Mouse (Mus musculus): ENCODE measurements at regions not wholly inside any gene's neighbourhood (a gene's known extent, or its start where the extent isn't known, plus 50 kb on each side); places are given as distances from the start of the nearest gene placed in this dataset.

DNA sequence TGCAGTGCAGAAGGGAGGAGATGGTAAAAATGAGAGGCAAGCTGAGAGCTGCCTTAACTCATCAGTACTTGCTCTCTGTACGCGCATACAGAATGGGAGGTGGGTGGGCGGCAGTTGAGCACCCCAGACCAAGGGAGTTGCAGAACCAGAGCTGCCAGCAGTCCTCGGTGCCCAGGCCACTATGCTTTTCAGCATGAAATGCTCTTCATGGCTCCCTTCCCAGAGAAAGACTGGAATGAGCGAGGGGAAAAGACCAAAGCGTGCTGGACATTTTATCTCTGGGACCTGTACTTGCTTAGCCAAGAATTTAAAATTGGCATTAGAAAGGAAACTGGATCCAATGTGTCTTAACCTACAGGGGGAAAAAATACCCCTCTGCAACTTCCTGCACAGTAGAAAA is 387.1 kb downstream of the Adgrl2 start:
- Histone ChIP-seq H3K4me1 (no peaks in the 10 kb centered on the region), H3K27me3 (replicated peaks) (no peaks in the 10 kb centered on the region), H3K27ac (no peak overlapping the region), H3K9me3 (no peaks in the 10 kb centered on the region), H3K9ac (no peak overlapping the region), H3K4me3 (no peak overlapping the region), H3K36me3 (no peaks in the 10 kb centered on the region), H3K4me2 (replicated peaks) (no peak overlapping the region)
- WGBS = 95% methylated on average over 6 of the region's 6 CpGs
- no peak for ATAC-seq (ENCODE audit: low FRiP score, low read depth)

DNA sequence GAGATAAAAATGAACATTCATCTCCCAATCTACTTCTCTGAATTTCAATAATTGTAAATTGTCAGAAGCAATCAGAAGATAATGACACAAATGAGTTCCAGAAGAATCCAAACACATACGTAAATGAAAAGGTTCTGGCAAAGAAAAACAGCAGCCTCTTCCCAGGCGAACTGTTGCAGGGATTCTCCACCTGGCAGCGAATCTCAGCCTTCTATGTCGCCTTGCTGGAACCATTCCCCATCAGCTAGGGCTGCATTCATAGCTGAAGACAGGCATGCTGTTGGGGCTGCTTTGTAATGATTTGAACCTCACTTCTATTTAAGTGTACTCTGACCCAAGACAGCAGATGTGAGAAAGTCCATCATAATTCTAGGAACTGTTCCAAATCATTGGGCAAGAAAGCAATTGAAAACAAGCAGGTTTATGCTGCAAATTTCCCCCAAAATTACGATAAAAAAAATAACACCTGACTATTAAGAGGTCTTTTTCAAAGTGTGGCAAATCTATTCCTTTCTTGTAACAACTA is 387.6 kb downstream of the Adgrl2 start:
- Histone ChIP-seq H3K4me1 (no peaks in the 10 kb centered on the region), H3K4me3 (no peak overlapping the region), H3K27me3 (replicated peaks) (no peaks in the 10 kb centered on the region), H3K4me2 (replicated peaks) (no peak overlapping the region), H3K9ac (no peak overlapping the region), H3K9me3 (no peaks in the 10 kb centered on the region), H3K36me3 (no peaks in the 10 kb centered on the region), H3K27ac (no peak overlapping the region)
- no peak for ATAC-seq (ENCODE audit: low FRiP score, low read depth)
- WGBS = 85% methylated on average over 5 of the region's 5 CpGs

DNA sequence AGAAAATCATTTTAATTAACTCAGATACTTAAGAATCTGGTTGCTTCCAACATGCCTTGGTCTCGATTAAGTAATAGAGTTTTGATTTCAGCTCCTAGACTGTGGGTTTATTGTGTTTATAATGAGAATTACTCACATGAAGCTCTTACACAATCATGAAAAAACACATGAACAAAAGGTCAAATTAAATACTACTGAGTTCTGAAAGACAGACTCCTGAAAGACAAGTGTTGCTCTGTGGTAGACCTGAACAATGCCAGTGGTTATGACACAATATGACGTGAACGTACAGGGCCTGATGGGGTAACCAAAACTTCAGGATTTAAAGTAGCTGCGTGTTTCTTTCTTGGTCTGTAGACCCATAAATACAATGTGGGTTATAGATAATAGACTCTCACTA is 394.8 kb downstream of the Adgrl2 start:
- Histone ChIP-seq H3K4me2 (replicated peaks) (no peak overlapping the region), H3K27ac (no peak overlapping the region), H3K4me3 (no peak overlapping the region), H3K36me3 (no peaks in the 10 kb centered on the region), H3K4me1 (no peaks in the 10 kb centered on the region), H3K9ac (no peak overlapping the region), H3K27me3 (replicated peaks) (no peaks in the 10 kb centered on the region), H3K9me3 (no peaks in the 10 kb centered on the region)
- no peak for ATAC-seq (ENCODE audit: low FRiP score, low read depth)
- WGBS = 92% methylated on average over 4 of the region's 4 CpGs

DNA sequence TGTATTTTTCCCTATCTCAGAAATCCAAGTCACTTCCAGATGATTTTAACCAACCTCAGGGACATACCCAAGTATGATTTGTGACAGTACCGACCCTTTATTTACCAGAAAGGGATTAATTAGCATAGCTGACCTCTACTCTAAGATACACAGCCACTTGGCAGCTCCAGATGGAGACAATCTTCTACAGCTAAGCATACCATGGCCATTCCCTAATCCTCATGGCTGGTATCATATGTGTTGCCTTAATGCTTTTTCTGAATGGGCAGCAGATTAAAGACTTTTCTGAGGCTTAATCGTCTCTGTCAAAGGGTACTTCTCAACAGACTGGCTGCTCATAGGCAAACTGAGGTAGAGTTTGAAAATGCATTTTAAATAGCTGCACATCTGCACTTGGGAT is 400.8 kb downstream of the Adgrl2 start:
- Histone ChIP-seq H3K9ac (no peak overlapping the region), H3K4me2 (replicated peaks) (no peak overlapping the region), H3K36me3 (no peaks in the 10 kb centered on the region), H3K4me1 (no peaks in the 10 kb centered on the region), H3K27me3 (replicated peaks) (no peaks in the 10 kb centered on the region), H3K27ac (no peak overlapping the region), H3K9me3 (no peaks in the 10 kb centered on the region), H3K4me3 (no peak overlapping the region)
- 77% methylated on average over 2 of the region's 2 CpGs for WGBS
- no peak for ATAC-seq (ENCODE audit: low FRiP score, low read depth)

DNA sequence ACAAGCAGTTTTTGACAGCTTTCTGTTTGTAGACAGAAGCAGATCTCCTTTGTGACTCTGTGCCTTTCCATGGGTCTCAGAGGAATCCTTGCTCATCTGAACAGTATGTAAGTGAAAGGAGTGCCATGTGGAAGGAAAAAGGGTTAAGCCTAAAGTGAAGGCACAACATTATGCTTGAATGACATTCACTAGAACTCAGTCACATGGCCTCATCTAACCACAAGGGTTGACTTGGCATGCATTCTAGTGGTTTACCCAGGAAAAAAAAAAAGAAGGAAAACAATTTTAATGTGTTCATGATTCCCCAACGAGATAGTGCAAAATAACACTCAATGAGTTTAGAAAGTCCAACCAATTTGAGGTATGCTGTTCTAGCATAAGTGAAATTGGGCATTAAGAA is 414.6 kb downstream of the Adgrl2 start:
- no peak for ATAC-seq (ENCODE audit: low FRiP score, low read depth)
- no peaks in the 10 kb centered on the region for H3K36me3 ChIP-seq
- no peaks in the 10 kb centered on the region for H3K9me3 ChIP-seq
- no peak overlapping the region for H3K4me2 ChIP-seq (replicated peaks)
- H3K27me3 ChIP-seq (replicated peaks) = no peaks in the 10 kb centered on the region
- 82% methylated on average over 1 of the region's 1 CpGs for WGBS
- no peaks in the 10 kb centered on the region for H3K4me1 ChIP-seq
- H3K27ac ChIP-seq = no peak overlapping the region
- no peak overlapping the region for H3K4me3 ChIP-seq
- no peak overlapping the region for H3K9ac ChIP-seq

DNA sequence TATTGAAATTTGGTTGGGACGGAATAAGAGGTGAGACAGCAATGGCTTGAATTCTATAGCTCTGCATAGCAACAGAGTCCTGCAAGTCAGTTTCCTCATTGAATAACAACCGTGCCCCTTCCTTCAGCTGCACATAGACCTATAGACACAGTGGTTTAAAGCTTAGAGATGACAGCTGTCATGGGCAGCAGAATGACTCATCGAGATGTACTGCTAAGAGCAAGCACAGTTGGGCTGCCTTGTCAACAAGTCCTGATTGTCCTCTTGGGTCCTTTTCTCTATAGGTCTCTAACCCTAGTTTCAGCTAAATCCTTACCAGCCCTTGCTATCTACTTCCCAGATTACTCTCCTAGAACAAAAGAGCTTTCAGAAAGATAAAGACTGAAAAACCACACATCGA is 417.9 kb downstream of the Adgrl2 start:
- no peak for ATAC-seq (ENCODE audit: low FRiP score, low read depth)
- Histone ChIP-seq H3K4me1 (no peaks in the 10 kb centered on the region), H3K36me3 (no peaks in the 10 kb centered on the region), H3K27me3 (replicated peaks) (no peaks in the 10 kb centered on the region), H3K9me3 (no peaks in the 10 kb centered on the region), H3K9ac (no peak overlapping the region), H3K4me3 (no peak overlapping the region), H3K4me2 (replicated peaks) (no peak overlapping the region), H3K27ac (no peak overlapping the region)
- 89% methylated on average over 4 of the region's 4 CpGs for WGBS

DNA sequence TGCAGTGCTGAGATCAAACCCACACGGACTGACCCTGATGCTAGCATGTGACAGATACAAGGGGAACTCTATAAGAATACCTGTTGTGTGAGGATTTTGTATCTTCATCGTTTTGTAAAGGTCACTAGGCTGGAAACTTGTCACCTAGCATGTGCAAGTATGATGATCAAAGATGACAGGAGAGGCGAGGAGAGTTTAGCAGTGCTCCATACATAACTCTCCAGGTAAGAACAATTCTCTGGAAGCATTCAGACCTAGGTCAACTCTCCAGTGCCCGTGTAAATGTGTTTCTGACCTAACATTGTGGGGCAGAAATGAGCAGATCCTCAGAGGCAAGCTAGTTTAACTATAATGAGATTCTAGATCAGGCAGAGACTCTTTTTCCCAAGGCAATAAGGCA is 425.6 kb downstream of the Adgrl2 start:
- no peak overlapping the region for H3K4me2 ChIP-seq (replicated peaks)
- H3K36me3 ChIP-seq = no peaks in the 10 kb centered on the region
- ATAC-seq (ENCODE audit: low FRiP score, low read depth) = no peak
- H3K9ac ChIP-seq = no peak overlapping the region
- H3K27ac ChIP-seq = no peak overlapping the region
- no peak overlapping the region for H3K4me3 ChIP-seq
- H3K27me3 ChIP-seq (replicated peaks) = no peaks in the 10 kb centered on the region
- H3K4me1 ChIP-seq = no peaks in the 10 kb centered on the region
- H3K9me3 ChIP-seq = no peaks in the 10 kb centered on the region
- 87% methylated on average over 4 of the region's 4 CpGs for WGBS

DNA sequence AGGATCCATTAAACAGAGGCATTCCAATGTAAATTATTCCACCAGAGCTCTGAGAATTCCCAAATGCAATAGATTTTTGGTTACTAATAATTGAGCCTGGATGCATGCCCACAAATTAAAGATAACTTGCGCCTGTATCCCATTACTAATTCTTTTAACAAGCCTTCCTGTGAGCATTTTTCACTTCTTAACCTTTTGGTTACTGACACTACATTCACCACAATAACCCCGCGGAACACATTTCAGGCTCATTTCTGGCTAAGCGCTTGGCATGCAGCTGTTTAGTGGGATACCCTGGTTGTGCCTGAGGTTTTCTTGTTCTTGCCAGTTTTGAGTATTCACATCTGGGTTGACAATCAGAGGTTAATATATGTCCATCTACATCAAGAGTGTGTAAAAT is 429.1 kb downstream of the Adgrl2 start:
- no peaks in the 10 kb centered on the region for H3K4me1 ChIP-seq
- H3K4me3 ChIP-seq = no peak overlapping the region
- no peak for ATAC-seq (ENCODE audit: low FRiP score, low read depth)
- H3K36me3 ChIP-seq = no peaks in the 10 kb centered on the region
- no peak overlapping the region for H3K4me2 ChIP-seq (replicated peaks)
- no peak overlapping the region for H3K27ac ChIP-seq
- WGBS = 93% methylated on average over 4 of the region's 4 CpGs
- no peaks in the 10 kb centered on the region for H3K9me3 ChIP-seq
- no peak overlapping the region for H3K9ac ChIP-seq
- no peaks in the 10 kb centered on the region for H3K27me3 ChIP-seq (replicated peaks)

DNA sequence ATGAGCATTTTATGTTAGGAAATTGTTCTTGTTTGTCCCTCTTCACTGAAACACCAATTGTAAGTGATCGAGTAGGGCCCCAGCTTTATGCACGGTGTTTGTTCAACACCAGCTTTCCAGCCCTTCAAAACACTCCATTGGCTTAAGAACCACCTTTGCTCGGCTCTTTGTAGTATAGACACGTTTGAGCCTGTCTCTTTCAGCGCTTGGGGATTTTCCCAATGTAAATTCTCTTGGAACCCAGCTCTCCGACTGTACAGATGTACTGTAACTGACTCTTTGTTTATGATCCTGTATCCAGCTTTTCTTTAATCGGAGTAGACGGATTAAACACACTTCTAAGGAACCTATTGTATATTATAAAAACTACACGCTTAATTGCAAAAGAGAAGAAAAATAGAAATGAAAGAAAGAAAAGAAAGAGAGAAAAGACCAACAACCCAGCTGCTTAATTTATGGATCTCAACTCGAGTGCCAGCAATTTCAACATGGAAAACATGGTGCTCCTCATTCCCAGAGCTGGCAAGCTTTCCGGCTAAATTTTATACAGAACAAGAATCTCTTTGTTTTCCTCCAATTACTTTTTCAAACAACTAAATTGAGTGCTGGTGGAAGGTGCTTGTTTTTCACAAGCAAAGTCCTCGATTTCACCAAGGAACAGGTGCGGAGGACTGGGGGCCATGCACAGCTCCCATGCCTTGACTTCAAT is 430.4 kb downstream of the Adgrl2 start:
- Histone ChIP-seq H3K4me3 (no peak overlapping the region), H3K36me3 (no peaks in the 10 kb centered on the region), H3K4me1 (no peaks in the 10 kb centered on the region), H3K4me2 (replicated peaks) (no peak overlapping the region), H3K27me3 (replicated peaks) (no peaks in the 10 kb centered on the region), H3K9me3 (no peaks in the 10 kb centered on the region), H3K27ac (no peak overlapping the region), H3K9ac (no peak overlapping the region)
- 85% methylated on average over 13 of the region's 13 CpGs for WGBS
- no peak for ATAC-seq (ENCODE audit: low FRiP score, low read depth)

DNA sequence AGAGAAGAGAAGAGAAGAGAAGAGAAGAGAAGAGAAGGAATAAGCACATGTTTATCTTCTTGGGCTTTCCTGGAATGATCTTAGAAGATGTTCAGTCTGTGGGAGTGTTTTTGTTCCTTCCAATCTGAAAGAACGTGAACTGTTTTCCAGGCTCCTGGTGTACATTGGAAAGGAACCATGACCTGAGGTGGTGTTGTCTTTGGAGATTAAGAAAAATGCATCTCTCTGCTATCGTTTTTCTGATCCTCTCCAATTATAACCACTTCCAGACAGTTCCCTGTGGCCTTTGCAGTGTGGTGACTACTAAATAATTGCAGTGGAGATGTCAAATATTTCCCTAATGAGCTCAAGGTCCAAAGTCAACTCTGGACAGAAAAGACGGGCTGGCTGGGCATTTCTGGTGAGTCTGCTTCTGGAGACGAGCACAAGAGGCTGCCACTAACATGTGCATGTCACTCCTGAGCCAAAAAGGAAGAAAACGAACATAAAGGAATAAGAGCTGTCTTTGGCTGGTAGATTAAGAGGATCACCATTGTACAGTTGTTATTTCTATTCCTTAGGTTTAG is 431.7 kb downstream of the Adgrl2 start:
- H3K27ac ChIP-seq = no peak overlapping the region
- no peak overlapping the region for H3K9ac ChIP-seq
- H3K4me3 ChIP-seq = no peak overlapping the region
- WGBS = 71% methylated on average over 5 of the region's 5 CpGs
- H3K36me3 ChIP-seq = no peaks in the 10 kb centered on the region
- H3K4me2 ChIP-seq (replicated peaks) = no peak overlapping the region
- H3K27me3 ChIP-seq (replicated peaks) = no peaks in the 10 kb centered on the region
- no peaks in the 10 kb centered on the region for H3K9me3 ChIP-seq
- no peak for ATAC-seq (ENCODE audit: low FRiP score, low read depth)
- no peaks in the 10 kb centered on the region for H3K4me1 ChIP-seq

DNA sequence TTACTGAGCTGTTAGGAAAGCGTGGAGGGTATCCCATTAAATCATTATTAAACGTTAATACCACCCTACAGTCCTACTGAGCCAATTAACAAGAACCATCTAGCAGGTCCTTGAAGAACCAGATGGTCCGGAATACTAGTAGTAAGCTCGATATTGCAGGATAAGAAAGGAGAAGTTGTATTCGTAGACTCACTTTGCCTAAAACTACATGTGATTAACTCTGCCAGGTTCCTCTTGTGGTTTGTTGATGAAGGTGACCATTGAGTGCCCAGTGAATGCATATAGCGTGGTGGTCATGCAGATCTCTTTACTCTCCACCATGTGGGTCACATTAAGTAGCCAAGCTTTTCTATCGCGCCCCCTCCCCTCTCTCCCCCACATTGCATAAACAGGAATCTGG is 435.0 kb downstream of the Adgrl2 start:
- H3K27ac ChIP-seq = no peak overlapping the region
- no peak overlapping the region for H3K9ac ChIP-seq
- H3K4me1 ChIP-seq = no peaks in the 10 kb centered on the region
- no peaks in the 10 kb centered on the region for H3K36me3 ChIP-seq
- ATAC-seq (ENCODE audit: low FRiP score, low read depth) = no peak
- H3K9me3 ChIP-seq = no peaks in the 10 kb centered on the region
- no peak overlapping the region for H3K4me2 ChIP-seq (replicated peaks)
- 84% methylated on average over 8 of the region's 8 CpGs for WGBS
- no peak overlapping the region for H3K4me3 ChIP-seq
- H3K27me3 ChIP-seq (replicated peaks) = no peaks in the 10 kb centered on the region

DNA sequence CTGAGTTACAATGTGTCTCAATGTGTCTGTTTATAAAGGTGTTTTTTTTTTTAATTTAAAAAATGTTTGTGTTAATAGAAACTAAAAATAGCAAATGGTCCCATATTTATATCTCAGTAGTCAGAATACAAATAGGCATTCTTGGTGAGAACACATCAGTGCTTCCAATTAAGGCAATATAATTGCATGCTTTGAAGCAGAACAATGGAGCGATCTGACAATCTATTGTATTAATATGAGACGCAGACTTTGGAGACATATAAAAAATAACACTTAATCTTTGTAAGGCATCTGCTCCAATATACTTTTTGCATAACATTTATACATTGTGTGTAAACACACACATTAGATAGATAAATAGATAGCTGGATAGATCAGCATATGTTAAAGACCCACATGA is 439.6 kb downstream of the Adgrl2 start:
- H3K36me3 ChIP-seq = no peaks in the 10 kb centered on the region
- ATAC-seq (ENCODE audit: low FRiP score, low read depth) = no peak
- H3K27me3 ChIP-seq (replicated peaks) = no peaks in the 10 kb centered on the region
- H3K4me1 ChIP-seq = no peaks in the 10 kb centered on the region
- H3K9ac ChIP-seq = no peak overlapping the region
- no peak overlapping the region for H3K4me3 ChIP-seq
- H3K27ac ChIP-seq = no peak overlapping the region
- 89% methylated on average over 2 of the region's 2 CpGs for WGBS
- no peak overlapping the region for H3K4me2 ChIP-seq (replicated peaks)
- H3K9me3 ChIP-seq = no peaks in the 10 kb centered on the region

DNA sequence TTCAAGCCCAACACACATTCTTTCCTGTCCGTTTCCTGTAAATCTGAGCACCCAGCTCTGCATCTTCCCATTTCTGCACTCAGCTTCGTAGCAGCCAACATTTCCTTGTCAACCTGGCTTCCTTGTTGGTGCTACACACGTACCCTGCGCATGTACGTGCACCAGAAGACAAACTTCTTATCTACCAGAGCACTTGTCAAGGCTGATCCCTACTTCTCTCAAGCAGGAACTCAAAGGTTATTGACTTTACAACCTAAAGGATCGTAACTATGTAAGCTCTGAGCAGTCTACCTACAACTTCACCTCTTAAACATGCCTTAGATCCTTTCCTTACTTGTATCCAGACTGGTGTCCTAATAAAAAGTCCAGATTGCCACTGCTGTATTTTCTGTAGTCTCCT is 445.4 kb downstream of the Adgrl2 start:
- no peak for ATAC-seq (ENCODE audit: low FRiP score, low read depth)
- Histone ChIP-seq H3K4me3 (no peak overlapping the region), H3K9me3 (no peaks in the 10 kb centered on the region), H3K4me2 (replicated peaks) (no peak overlapping the region), H3K9ac (no peak overlapping the region), H3K4me1 (no peaks in the 10 kb centered on the region), H3K36me3 (no peaks in the 10 kb centered on the region), H3K27me3 (replicated peaks) (no peaks in the 10 kb centered on the region), H3K27ac (no peak overlapping the region)
- WGBS = 92% methylated on average over 6 of the region's 6 CpGs
